Mouse (Mus musculus) E14TG2a.4 (cell line): ENCODE data around the gene Mrpl11.

Experiments used
- CTCF ChIP-seq: conservative IDR thresholded peaks from 2 replicates; pipeline ENCODE4 v1.5.1; 2014; ENCODE audit warnings: low read length
- NANOG ChIP-seq: IDR thresholded peaks from 2 replicates; pipeline ENCODE4 v1.6.1; 2014; ENCODE audit warnings: borderline replicate concordance, low read length, mixed read lengths
- POU5F1 ChIP-seq: IDR thresholded peaks from 2 replicates; pipeline ENCODE4 v1.6.1; 2014; ENCODE audit warnings: low read length, borderline replicate concordance

DNA sequence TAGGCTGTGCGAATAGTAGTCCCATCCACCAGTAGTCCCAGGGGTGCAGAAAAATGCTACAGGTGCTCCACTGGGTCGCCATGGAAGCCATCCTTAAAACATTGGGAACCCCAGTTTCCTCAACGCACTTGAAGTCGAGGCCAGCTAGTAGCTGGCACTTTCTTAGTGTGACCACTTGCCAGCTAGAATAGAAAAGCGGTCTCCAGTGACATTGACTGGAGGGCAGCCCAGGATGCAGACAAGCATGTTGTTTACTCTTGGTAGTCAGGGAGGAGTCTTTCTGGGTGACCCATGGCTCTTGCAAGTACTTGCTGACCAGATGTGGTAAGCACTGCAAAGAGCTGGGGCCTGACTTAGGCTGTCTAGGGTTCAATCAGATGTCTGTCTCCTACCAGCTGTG, 33.2 kb upstream of the Mrpl11 start:
- TF ChIP-seq CTCF (no peak), NANOG (no peak), POU5F1 (no peak)
